Mouse (Mus musculus) induced T-regulatory cell, adult 2 months (primary cell): ENCODE data around the gene Phtf2.
"Not testable (repeated sequence)": the region's sequence is repeated elsewhere in the genome, so short reads cannot be mapped to it uniquely, and the experiment has no call there.

Source experiments
- DNase-seq: peaks from one replicate; pipeline ENCODE4 v3.0.0-alpha.2; 2012; ENCODE audit warnings: low read depth

Gene Phtf2

GRCm38 (mm10) chr5:20864216-20864969, 17.5 kb downstream of the Phtf2 start:
- DNase-seq: peak; percentile 46

DNA sequence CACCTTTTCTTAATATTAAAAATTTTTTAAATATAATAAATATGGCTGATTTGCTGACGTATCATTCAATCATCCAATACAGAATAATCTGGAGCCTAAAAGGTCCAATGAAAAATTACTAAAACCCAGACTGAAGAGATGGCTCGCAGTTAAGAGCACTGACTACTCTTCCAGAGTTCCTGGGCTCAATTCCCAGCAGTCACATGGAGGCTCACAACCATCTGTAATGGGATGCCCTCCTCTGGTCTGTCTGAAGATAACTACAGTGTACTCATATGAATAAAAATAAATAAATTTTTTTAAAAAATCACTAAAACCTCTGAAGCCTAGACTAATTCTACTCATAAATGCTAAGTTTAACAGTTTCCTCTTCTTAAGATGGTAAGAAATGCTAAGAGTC, 20.0 kb downstream of the Phtf2 start:
- DNase-seq: no peak

DNA sequence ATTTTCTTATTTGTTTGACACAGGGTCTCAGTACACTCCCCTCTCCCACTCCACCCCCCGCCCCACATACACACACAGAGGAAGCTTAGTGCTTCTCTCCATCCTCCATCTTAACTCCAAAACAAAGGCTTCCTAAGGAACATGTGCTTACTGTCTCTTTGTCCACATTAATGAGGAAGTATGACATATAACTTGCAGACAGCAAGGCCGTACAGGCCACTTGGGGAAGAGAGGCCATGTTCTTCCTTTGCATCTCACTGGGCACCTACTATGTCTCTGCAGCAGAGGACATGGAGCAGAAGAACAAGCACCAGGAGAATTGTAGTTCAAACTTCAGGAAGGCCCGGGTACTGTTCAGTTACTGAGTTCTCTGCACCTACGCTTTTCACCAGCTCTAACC, 21.4 kb downstream of the Phtf2 start:
- DNase-seq: no peak

DNA sequence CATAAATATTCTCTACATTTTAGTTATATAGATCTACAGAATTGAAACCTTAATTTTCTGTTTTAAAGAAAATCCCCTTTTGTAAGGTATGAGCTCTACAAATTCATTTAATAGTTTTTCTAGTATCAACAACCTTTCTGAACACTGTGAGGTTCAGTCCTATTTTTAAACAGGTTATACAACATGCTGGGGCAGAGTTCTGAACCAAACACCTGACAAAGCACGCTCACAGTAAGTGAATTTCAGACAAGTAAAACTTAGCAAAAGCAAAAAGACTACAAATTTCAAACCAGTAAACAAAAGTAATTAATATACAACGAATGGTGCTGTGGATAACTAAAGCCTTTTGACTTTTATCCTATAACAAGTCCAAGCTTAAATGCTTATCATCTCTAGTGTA, 23.5 kb downstream of the Phtf2 start:
- no peak for DNase-seq

DNA sequence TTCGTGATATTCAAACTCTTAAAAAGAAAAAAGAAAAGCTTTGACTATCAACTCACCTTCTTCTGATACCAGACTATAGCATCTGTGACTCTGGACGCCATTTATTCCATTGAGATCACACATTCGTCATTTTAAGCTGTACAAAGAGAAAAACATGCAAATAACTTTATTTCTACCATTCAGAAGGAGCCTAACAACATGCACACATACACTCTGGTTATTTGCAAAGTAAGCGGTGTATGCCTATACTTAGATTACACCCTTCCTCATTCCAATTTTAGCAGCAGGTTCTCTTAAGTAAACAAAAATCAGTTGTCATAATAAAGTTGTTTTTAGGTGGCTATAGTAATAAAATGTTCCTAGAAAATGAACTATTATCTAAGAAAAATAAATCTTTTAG, 26.9 kb downstream of the Phtf2 start:
- DNase-seq: no peak

GRCm38 (mm10) chr5:20847010-20847409, 34.9 kb downstream of the Phtf2 start:
- DNase-seq: no peak

DNA sequence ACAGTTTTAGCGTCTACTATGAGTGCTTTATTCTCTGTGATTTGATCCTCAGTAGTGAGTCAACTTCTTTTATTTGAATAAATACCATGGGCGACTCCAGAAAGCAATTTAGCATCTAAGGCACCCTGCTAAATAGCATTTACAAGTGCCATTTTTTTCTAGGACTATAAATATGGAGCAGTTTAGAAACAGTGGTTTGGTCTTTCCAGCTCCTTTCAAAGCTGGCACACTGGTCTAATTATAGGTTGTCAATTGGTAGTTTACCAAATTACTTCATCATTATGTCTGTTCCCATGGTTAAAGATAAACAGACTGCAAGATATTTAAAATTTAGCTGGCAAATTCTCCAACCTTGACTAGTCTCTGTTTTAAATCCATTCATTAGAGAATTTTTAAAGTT, 38.1 kb downstream of the Phtf2 start:
- DNase-seq: no peak

- DNase-seq: no peak
These were observed 38.5 kb downstream of the Phtf2 start for GRCm38 (mm10) chr5:20843405-20843804.

- no peak for DNase-seq
These were observed 44.8 kb downstream of the Phtf2 start for GRCm38 (mm10) chr5:20837082-20837481.

- DNase-seq: no peak
These were observed 47.5 kb downstream of the Phtf2 start for GRCm38 (mm10) chr5:20834399-20834798.

DNA sequence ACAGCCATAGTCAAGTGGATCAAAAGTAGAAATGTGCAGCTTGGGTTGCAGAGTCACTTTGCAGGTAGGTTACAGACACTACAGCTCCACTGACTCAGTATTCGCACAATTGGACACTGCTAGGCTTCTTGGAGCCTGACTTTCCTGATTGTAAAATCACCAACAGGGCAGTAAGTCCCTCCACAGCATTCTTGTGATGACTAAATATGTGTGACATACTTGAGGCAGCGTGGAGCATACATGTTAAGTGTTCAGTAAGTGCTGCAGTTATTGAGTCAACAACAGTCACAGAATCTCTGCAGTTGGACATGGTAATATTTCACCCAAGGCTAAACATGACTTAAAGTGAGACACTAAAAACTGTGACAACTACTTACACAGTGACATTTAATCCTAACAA, 50.5 kb downstream of the Phtf2 start:
- DNase-seq: no peak

GRCm38 (mm10) chr5:20830717-20831116, 51.2 kb downstream of the Phtf2 start:
- DNase-seq: no peak

GRCm38 (mm10) chr5:20821647-20822046, 60.3 kb downstream of the Phtf2 start:
- no peak for DNase-seq

- DNase-seq: no peak
These were observed 60.8 kb downstream of the Phtf2 start for GRCm38 (mm10) chr5:20821122-20821521.

DNA sequence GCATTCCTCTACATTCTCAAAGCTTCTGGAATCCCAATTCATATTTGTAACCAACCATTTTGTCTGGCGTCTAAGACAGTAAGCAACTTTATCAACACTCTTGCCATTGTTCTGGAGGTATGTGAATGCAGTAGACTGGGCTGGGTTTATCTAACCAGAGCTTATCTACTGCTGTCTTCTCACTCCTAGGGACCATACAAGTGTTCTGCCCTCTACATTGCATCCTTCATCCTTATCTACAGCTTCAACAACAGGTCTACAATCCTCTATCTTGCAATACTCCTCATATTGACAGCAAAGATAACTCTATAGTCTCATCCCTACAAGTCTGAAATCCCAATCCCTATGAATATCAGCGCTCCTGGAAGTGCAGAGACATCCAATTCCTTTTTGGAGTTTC, 66.8 kb downstream of the Phtf2 start:
- no peak for DNase-seq

DNA sequence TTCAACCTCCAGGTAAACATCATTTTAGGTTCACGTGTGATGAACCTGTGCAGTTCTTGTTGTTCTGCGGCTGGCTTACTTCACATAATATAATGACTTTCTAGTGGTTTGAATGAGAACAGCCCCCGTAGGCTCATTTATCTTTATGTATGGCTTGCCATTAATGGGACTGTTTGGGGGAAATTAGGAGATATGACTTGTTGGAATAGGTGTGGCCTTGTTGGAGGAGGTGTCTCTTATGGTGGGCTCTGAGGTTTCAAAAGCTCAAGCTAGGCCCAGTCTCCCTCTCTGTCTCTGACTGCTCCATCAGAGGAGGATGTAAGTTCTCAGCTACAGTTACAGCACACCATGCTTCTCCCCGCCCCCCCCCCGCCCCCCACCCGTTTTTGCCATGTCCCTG, 71.5 kb downstream of the Phtf2 start:
- DNase-seq: no peak

GRCm38 (mm10) chr5:20795932-20796331, 86.0 kb downstream of the Phtf2 start:
- DNase-seq: no peak

DNA sequence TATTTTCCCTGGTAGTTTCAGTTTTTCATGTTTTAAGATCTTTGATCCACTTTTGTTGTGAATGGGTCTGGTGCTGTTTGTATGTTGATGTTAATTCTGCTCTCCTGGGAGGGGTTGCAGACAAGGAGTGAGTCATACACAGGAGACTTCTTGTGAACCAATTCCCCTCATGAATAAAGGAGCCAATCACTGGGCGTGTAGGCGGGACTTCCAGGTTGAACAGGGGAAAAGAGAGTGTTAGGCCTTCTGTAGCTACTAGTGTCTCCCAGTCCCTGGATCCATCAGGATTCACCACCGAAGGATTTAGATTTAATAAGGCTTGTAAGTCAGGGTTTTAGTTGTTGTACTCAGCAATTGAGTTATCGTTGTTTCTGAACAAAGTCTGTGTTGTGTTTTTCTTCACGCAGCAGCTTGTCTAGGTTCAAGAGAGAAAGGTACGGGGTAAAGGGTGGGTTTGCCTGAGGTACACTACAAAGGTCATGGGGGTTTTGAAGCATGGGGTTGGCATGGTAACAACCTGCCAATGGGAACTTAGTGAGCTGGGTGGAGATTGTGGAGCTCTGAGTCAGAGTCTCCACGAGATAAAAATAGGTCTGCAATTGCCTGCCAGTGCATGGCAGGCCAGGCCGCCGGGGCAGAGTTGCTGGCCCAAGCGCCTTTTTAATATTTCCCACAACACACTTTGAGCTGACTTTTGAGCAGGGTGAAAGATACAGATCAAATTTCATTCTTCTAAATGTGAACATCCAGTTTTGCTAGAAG, 90.0 kb downstream of the Phtf2 start:
- DNase-seq: peak; percentile 59

DNA sequence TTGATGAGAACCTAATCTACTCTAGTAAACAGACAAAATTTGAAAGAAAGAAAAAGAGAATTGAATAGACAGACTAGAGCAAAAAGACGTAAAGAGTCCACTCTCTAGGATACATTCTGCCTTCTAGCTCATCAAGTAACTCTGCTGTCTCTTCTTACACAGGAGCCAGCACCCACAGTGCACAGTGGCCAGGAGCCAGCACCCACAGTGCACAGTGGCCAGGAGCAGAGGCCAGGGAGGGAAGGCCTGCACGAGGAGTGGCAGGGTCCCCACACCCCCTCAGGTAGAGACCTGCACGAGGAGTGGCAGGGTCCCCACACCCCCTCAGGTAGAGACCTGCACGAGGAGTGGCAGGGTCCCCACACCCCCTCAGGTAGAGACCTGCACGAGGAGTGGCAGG, 95.5 kb downstream of the Phtf2 start:
- DNase-seq: not testable (repeated sequence)

DNA sequence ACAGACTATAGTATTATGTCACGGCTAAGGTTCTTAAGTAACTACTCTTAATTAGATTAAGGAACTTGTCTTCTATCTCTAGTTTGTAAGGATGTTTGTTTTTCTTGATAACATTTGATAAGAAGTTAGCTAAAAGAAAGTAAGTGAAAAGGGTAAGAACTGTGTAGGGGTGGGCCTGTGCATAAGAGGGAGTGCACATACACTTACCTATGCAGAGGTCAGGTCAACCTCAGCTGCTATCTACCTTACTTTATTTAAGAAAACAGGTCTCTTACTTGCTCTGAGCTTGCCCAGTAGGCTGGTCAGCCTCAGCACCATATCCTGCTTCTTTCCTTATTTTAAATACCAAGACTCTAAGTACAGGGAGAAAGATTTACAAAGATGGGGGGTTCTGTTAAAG, 100.8 kb downstream of the Phtf2 start:
- no peak for DNase-seq

GRCm38 (mm10) chr5:20779191-20779590, 102.7 kb downstream of the Phtf2 start:
- DNase-seq: no peak

DNA sequence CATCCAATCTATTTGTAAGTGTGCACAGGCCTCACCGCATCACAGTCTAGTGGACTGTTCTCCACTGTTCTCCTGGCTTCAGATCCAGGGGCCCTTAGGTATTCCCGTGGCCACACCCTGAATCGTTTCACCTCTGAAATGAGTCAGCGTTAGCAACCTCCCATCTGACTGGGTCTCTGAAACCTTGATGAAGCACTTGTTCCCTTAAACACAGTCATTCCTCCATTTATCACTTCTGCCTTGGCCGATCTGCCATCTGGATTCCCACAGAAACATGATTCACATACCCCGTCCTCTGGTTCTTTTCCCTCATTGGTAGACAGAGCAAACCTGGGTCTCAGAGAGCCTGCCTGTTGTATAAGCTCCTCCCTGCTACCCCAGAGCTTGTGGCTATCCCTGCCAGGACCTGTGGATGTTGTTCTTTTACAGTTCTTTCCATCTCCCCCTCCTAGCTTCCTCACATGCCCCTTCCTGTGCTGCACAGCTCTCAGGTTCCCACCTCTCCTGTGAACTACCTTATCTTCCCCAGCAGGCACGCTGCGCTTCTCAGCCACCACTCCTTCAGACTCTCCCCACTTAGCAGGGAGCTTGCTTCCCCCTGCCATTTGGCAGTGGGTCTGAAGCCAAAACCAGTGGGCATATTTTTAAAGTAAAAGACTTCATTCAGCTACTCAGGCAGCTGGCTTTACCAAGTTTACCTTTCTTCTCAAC, 103.5 kb downstream of the Phtf2 start:
- no peak for DNase-seq

DNA sequence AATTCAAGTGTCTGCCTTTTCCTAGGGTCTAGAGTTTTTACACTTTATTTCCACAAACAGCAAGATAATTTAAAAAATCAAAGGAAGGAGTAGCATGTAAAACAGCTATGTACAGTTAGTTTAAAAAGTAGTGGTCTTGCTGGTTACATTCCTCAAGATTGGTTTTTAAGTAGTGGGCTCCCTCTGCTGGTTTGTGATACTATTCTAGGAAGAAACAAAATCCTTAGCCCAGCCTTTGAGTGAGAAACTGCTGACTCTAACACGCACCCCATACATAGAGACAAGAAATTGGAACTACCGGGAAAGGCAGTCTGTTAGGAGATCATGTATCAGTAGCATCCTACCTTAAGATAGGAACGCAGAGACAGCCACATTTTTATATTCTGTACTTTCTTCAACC, 108.6 kb downstream of the Phtf2 start:
- DNase-seq: peak; percentile 30
